ENCODE assay signal across 8 mouse cellular contexts in the genomic region with DNA sequence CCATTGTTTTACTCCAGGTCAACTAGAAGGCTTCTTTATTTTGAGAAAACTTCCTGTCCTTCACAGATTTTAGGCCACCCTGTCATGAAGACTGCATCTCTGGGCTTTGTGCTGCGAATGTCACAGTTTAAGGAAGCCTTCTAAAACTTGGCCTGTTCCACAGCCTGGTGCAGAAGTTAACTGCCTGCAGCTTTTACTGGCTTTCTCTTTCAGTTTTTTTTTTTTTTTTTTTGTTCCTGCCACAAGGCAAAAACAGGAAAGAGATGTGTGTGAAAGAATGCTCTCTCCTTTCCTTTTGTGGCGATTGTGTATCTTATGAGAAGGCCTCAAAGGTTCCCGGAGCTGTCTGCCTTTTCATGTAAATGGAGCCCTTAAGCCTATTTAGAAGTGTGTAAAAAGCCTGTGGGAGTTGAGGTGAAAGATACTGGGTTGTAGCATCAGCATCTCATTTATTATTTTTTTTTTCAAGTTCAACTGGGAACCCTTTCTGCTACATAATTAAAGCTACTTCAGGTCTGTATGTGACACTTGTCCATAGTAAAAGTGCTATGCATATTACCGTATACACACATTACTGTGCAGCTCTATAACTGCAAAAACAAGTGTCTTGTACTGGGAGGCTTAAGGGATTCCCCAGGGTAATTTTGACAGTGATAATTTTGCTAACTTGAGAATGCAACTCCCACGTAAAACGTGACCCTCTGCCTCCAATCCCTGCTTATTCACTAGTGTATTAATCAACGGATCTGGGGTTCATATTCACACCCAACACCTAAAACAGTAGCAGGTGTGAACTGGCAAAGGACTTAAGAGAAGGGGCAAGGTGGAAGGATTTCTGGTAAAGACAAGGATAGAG.
DNase-seq lines count a peak whose midpoint lies in the region; ATAC-seq and TF ChIP-seq lines count a peak whose summit lies in the region.

No protein-coding gene starts in this region.

- no peaks in the 10 kb centered on the region for H3K9me3 ChIP-seq in heart, embryonic 10.5 days
- no peaks in the 10 kb centered on the region for H3K9me3 ChIP-seq in CH12.LX (replicated peaks; ENCODE audit: low read length)
- no peaks in the 10 kb centered on the region for H3K9me3 ChIP-seq in liver, embryonic 12.5 days (replicated peaks)

- no peak for DNase-seq in heart, embryonic 10.5 days (ENCODE audit: low spot score)
- no peak for DNase-seq in heart, postnatal 10 days
- DNase-seq in CH12.LX (ENCODE audit: extremely low read depth), result no peak
- no peak for DNase-seq in urinary bladder, postnatal 10 days (ENCODE audit: low spot score)
- DNase-seq in left cerebral cortex, postnatal 4 days, result no peak
- DNase-seq in frontal cortex, postnatal 25 days (ENCODE audit: low spot score in 2 of 2), result no peak

- H3K9ac ChIP-seq in CH12.LX (ENCODE audit: insufficient read depth, low read depth), result peak overlapping the region; percentile 68
- H3K9ac ChIP-seq in liver, embryonic 12.5 days, result no peak overlapping the region

- dilution Hi-C loops in CH12.LX (cut with MboI; ENCODE audit: extremely low pct_ligation_motif_present, extremely low pct_unique_long_range_greater_than_20kb, low sequenced_read_pairs), result no loop called here

- peak overlapping the region; percentile 48 for H3K27ac ChIP-seq in heart, embryonic 10.5 days
- peak overlapping the region; percentile 78 for H3K27ac ChIP-seq in CH12.LX (ENCODE audit: insufficient read depth, low read depth)
- peak overlapping the region; percentile 53 for H3K27ac ChIP-seq in liver, embryonic 12.5 days

- in situ Hi-C loops in CH12.LX (cut with MboI; ENCODE audit: low pct_ligation_motif_present, low pct_unique_long_range_greater_than_20kb, low sequenced_read_pairs), result no loop called here

- no peaks in the 10 kb centered on the region for H3K36me3 ChIP-seq in heart, embryonic 10.5 days
- H3K36me3 ChIP-seq in CH12.LX (replicated peaks in 1 of 2; ENCODE audit: control insufficient read depth in 1 of 2, insufficient read depth in 1 of 2, low read length in 1 of 2), result peaks cover 0 to 2% of the 10 kb centered on the region in 2 experiments
- H3K36me3 ChIP-seq in liver, embryonic 12.5 days, result no peaks in the 10 kb centered on the region

- WGBS in heart, embryonic 10.5 days, result 41% methylated on average over 7 of the region's 7 CpGs
- 44% methylated on average over 7 of the region's 7 CpGs for WGBS in liver, embryonic 12.5 days (ENCODE audit: insufficient replicate concordance)

- TF ChIP-seq RAD21 in CH12.LX (IDR thresholded peaks at IDR 0.05; ENCODE audit: low read depth, low read length), result no peak

- no peak for TF ChIP-seq CTCF in CH12.LX (conservative IDR thresholded peaks at IDR 0.05 in 1 of 2, IDR thresholded peaks at IDR 0.05 in 1 of 2; ENCODE audit: low read depth in 2 of 2, low read length in 2 of 2)

- peak; percentile 49 for ATAC-seq in granulocyte monocyte progenitor cell, adult 5-6 weeks (replicated peaks; ENCODE audit: poor library complexity, severe bottlenecking)
- no peak for ATAC-seq in liver, embryonic 12.5 days

- H3K4me1 ChIP-seq in heart, embryonic 10.5 days, result peaks cover 28% of the 10 kb centered on the region
- H3K4me1 ChIP-seq in CH12.LX (ENCODE audit: control insufficient read depth in 1 of 2, insufficient read depth in 2 of 2), result peaks cover 44 to 78% of the 10 kb centered on the region in 2 experiments
- H3K4me1 ChIP-seq in liver, embryonic 12.5 days, result peaks cover 25% of the 10 kb centered on the region

- no peaks in the 10 kb centered on the region for H3K27me3 ChIP-seq in heart, embryonic 10.5 days (ENCODE audit: insufficient read depth, poor library complexity, severe bottlenecking)
- no peaks in the 10 kb centered on the region for H3K27me3 ChIP-seq in CH12.LX (replicated peaks)
- H3K27me3 ChIP-seq in liver, embryonic 12.5 days (replicated peaks), result no peaks in the 10 kb centered on the region

- no peak for TF ChIP-seq POLR2A in CH12.LX (IDR thresholded peaks at IDR 0.05; ENCODE audit: low read depth, low read length)

- no peak overlapping the region for H3K4me3 ChIP-seq in heart, embryonic 10.5 days
- no peak overlapping the region for H3K4me3 ChIP-seq in CH12.LX (replicated peaks in 1 of 3; ENCODE audit: low read depth in 2 of 3, low read length in 2 of 3, poor library complexity in 1 of 3)
- no peak overlapping the region for H3K4me3 ChIP-seq in liver, embryonic 12.5 days

- peak overlapping the region; percentile 74 for H3K4me2 ChIP-seq in CH12.LX (ENCODE audit: insufficient read depth, low read depth, poor library complexity, severe bottlenecking)
- H3K4me2 ChIP-seq in liver, embryonic 12.5 days, result no peak overlapping the region

- intact Hi-C loops in heart, postnatal 10 days (cut with DNase I), result no loop called here
- intact Hi-C loops in left cerebral cortex, postnatal 4 days (cut with DNase I), result no loop called here

- peaks cover 4% of the 10 kb centered on the region; the same call in 1 of the 2 replicates for H3K79me2 ChIP-seq in CH12.LX (replicated peaks; ENCODE audit: control insufficient read depth, extremely low read depth, insufficient read depth, poor library complexity, severe bottlenecking)

- 0 out of 2 replicates have a peak, but pooled peaks have one; percentile 16 for TF ChIP-seq EP300 in CH12.LX (IDR thresholded peaks at IDR 0.05; ENCODE audit: low read length)

TF ChIP-seq in CH12.LX, 34 proteins besides CTCF, POLR2A, EP300 and RAD21:
- TF ChIP-seq KAT2A (IDR thresholded peaks at IDR 0.05; ENCODE audit: insufficient replicate concordance, low read length) (no peak), TBP (conservative IDR thresholded peaks at IDR 0.05; ENCODE audit: low read depth, low read length) (0 out of 2 replicates have a peak, but pooled peaks have one; percentile 41), MAZ (IDR thresholded peaks at IDR 0.05; ENCODE audit: low read depth, low read length) (no peak), SMC3 (IDR thresholded peaks at IDR 0.05; ENCODE audit: low read depth, low read length) (no peak), JUND (conservative IDR thresholded peaks at IDR 0.05; ENCODE audit: low read depth, low read length) (no peak), BHLHE40 (IDR thresholded peaks at IDR 0.05; ENCODE audit: low read depth, low read length) (peak; percentile 95), UBTF (IDR thresholded peaks at IDR 0.05; ENCODE audit: low read depth, low read length) (0 out of 2 replicates have a peak, but pooled peaks have one; percentile 28), MEF2A (IDR thresholded peaks at IDR 0.05; ENCODE audit: borderline replicate concordance, low read depth, low read length) (peak; percentile 51; the same call in 1 of the 2 replicates), ZNF384 (IDR thresholded peaks at IDR 0.05; ENCODE audit: low read depth, low read length) (peak; percentile 93), ZC3H11A (IDR thresholded peaks at IDR 0.05; ENCODE audit: low read depth, low read length) (no peak), TCF12 (IDR thresholded peaks at IDR 0.05; ENCODE audit: low read depth, low read length) (no peak), NRF1 (IDR thresholded peaks at IDR 0.05; ENCODE audit: low read depth, low read length) (no peak), USF1 (IDR thresholded peaks at IDR 0.05; ENCODE audit: low read depth, low read length) (no peak), ETS1 (conservative IDR thresholded peaks at IDR 0.05; ENCODE audit: low read depth, low read length) (peak; percentile 39; the same call in 1 of the 2 replicates), CHD2 (IDR thresholded peaks at IDR 0.05; ENCODE audit: low read length) (no peak), ZKSCAN1 (IDR thresholded peaks at IDR 0.05; ENCODE audit: borderline replicate concordance, low read depth, low read length) (no peak), IRF4 (IDR thresholded peaks at IDR 0.05; ENCODE audit: low read depth, low read length) (peak; percentile 42; the same call in 1 of the 2 replicates), HCFC1 (IDR thresholded peaks at IDR 0.05; ENCODE audit: low read depth, low read length) (no peak), NELFE (IDR thresholded peaks at IDR 0.05; ENCODE audit: low read depth, low read length) (no peak)
TF ChIP-seq in CH12.LX: peak in this region for 7.
